ENCODE assay signal across 9 mouse cellular contexts in the genomic region with DNA sequence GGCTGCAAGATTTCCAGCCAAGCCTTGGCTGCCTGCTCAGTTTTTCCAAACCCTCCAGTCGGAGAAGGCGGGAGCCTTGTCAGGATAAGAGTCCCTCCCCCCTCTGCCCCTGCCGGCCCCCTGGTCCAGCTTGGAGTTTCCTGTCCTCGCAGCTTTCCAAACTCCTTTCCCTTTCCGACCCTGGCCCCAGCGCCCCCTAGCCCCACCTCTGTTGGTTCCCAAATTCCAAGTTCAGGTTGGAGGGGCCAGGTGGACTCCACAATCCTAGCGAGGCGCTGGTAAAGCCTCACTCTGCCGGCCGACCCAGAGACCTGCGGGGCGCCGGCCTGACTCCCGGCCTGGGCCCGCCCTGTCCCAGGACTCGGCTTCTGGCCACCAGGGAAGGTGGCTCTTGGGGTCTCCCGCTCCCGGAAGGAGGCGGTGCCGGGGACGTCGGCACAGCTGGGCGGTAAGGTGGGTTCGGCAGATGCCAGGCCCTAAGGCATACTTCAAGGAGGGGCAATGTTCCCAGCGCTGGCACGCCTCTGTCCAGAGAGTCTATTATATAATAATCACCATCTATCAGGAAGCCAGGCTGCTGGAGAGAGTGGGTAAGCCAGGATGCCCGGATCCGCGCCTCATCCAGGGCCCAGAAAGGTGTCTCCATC. TPM values are rescaled to one million over a fixed set of nuclear protein-coding genes. Genes with fewer than 3 reads are reported as not detected.
DNase-seq lines count a peak whose midpoint lies in the region; ATAC-seq and TF ChIP-seq lines count a peak whose summit lies in the region.
"Had no signal": no experiment of that assay in that cellular context is flagged by ENCODE, and none has a peak within 500 bp of the region (broad histone marks: within the 10 kb centered on the region; RNA-seq: fewer than 3 reads in every experiment).

No protein-coding gene starts in this region.

- H3K4me2 ChIP-seq in forebrain, embryonic 15.5 days (replicated peaks) = peak overlapping the region; percentile 98

- H3K27me3 ChIP-seq in MEL (ENCODE audit: control insufficient read depth in 1 of 2, insufficient read depth in 2 of 2, low read length in 2 of 2) = no peaks in the 10 kb centered on the region
- H3K27me3 ChIP-seq in forebrain, embryonic 15.5 days = no peaks in the 10 kb centered on the region

- TF ChIP-seq RAD21 in MEL (IDR thresholded peaks at IDR 0.05; ENCODE audit: low read depth, low read length) = no peak

- TF ChIP-seq EP300 in MEL (IDR thresholded peaks at IDR 0.05; ENCODE audit: low read depth in 1 of 2, low read length in 2 of 2) = no peak

- no peak for TF ChIP-seq POLR2A in MEL (IDR thresholded peaks at IDR 0.05; ENCODE audit: control insufficient read depth in 1 of 2, insufficient read depth in 1 of 2, low read depth in 1 of 2, low read length in 2 of 2, poor library complexity in 1 of 2)

- peaks cover 2 to 3% of the 10 kb centered on the region in 2 experiments; a peak in 1 of 4 replicates for H3K4me1 ChIP-seq in MEL (ENCODE audit: control insufficient read depth in 1 of 2, insufficient read depth in 2 of 2, low read length in 2 of 2)
- H3K4me1 ChIP-seq in brown adipose tissue, adult 24 weeks (ENCODE audit: control insufficient read depth, insufficient read depth, insufficient read length, low read length) = no peaks in the 10 kb centered on the region
- H3K4me1 ChIP-seq in forebrain, embryonic 15.5 days = peaks cover 41% of the 10 kb centered on the region

- H3K9ac ChIP-seq in MEL (ENCODE audit: control insufficient read depth, low read depth, low read length, poor library complexity, severe bottlenecking) = peak overlapping the region; percentile 72
- H3K9ac ChIP-seq in forebrain, embryonic 15.5 days (replicated peaks) = peak overlapping the region; percentile 87

- peaks cover 4% of the 10 kb centered on the region; the same call in 1 of the 2 replicates for H3K79me2 ChIP-seq in MEL (ENCODE audit: control insufficient read depth, insufficient read depth, low read length, poor library complexity)

- no peaks in the 10 kb centered on the region for H3K36me3 ChIP-seq in MEL (ENCODE audit: control insufficient read depth in 1 of 2, insufficient read depth in 2 of 2, low read length in 2 of 2)
- no peaks in the 10 kb centered on the region for H3K36me3 ChIP-seq in forebrain, embryonic 15.5 days

- H3K27ac ChIP-seq in MEL (ENCODE audit: control insufficient read depth, low read depth, low read length) = peak overlapping the region; percentile 28; the same call in 1 of the 2 replicates
- H3K27ac ChIP-seq in brown adipose tissue, adult 24 weeks (replicated peaks; ENCODE audit: low read depth, low read length) = peak overlapping the region; percentile 84
- H3K27ac ChIP-seq in forebrain, embryonic 15.5 days (replicated peaks) = peak overlapping the region; percentile 99

- 0% methylated on average over 29 of the region's 29 CpGs for WGBS in forebrain, embryonic 15.5 days

- H3K4me3 ChIP-seq in MEL (ENCODE audit: control insufficient read depth in 1 of 2, insufficient read depth in 1 of 2, low read depth in 2 of 2, low read length in 2 of 2) = peak overlapping the region; percentile 66 to 88
- H3K4me3 ChIP-seq in brown adipose tissue, adult 24 weeks (ENCODE audit: insufficient read depth, low read depth, low read length) = peak overlapping the region; percentile 68
- H3K4me3 ChIP-seq in forebrain, embryonic 15.5 days = peak overlapping the region; percentile 91

- ATAC-seq in forebrain, embryonic 15.5 days (replicated peaks) = peak; percentile 56
- no peak for ATAC-seq in monocyte, adult 5-6 weeks (replicated peaks; ENCODE audit: insufficient number of reproducible peaks, low FRiP score, low TSS enrichment, poor library complexity, severe bottlenecking)

- 0 out of 6 replicates have a peak, but pooled peaks of 2 of the 3 experiments have one; percentile 4 to 8 for TF ChIP-seq CTCF in MEL (IDR thresholded peaks at IDR 0.05 in 2 of 3, conservative IDR thresholded peaks at IDR 0.05 in 1 of 3; ENCODE audit: control insufficient read depth in 1 of 3, insufficient read depth in 1 of 3, low read depth in 2 of 3, low read length in 3 of 3, poor library complexity in 1 of 3, severe bottlenecking in 1 of 3)

- DNase-seq in MEL (ENCODE audit: low read depth, low spot score) = peak; percentile 62
- DNase-seq in heart, postnatal 4 days = peak; percentile 86
- DNase-seq in layer of hippocampus, postnatal 10 days (ENCODE audit: low spot score in 2 of 2) = peak; percentile 77 to 82
- DNase-seq in lung, postnatal 10 days = peak; percentile 95
- DNase-seq in right cerebral cortex, postnatal 25 days = peak; percentile 80

- no peaks in the 10 kb centered on the region for H3K9me3 ChIP-seq in MEL (replicated peaks; ENCODE audit: insufficient read depth, low read length)
- H3K9me3 ChIP-seq in forebrain, embryonic 15.5 days = no peaks in the 10 kb centered on the region

TF ChIP-seq in MEL, 35 proteins besides CTCF, POLR2A, EP300 and RAD21:
- TF ChIP-seq TCF12 (IDR thresholded peaks at IDR 0.05; ENCODE audit: low read depth, low read length) (no peak), SIN3A (IDR thresholded peaks at IDR 0.05; ENCODE audit: low read length) (peak; percentile 55), UBTF (IDR thresholded peaks at IDR 0.05; ENCODE audit: borderline replicate concordance, insufficient read depth, low read depth, low read length) (0 out of 2 replicates have a peak, but pooled peaks have one; percentile 17), HCFC1 (IDR thresholded peaks at IDR 0.05; ENCODE audit: low read depth, low read length) (peak; percentile 7; the same call in 1 of the 2 replicates)
TF ChIP-seq in MEL: peak in this region for 3.

RNA-seq across cellular contexts. Expression of gene Bcl9l, which starts 3.5 kb away (rescaled TPM):
- total RNA-seq in MEL (2012; rRNA removed) = 0.58 and 0.78 TPM in 2 replicates
- 1 to 10 TPM in 1 of 2 experiments, not detected in 1; 5.1 TPM for polyA plus RNA-seq in MEL (2012; ENCODE audit: insufficient read depth in 1 of 2, insufficient read length in 2 of 2, low read depth in 1 of 2, low replicate concordance in 2 of 2, missing spikeins in 1 of 2)
- 19.2 and 24.4 TPM in 2 replicates for polyA plus RNA-seq in brown adipose tissue, adult 24 weeks (2012; ENCODE audit: insufficient read depth, insufficient read length, missing spikeins)
- 13.6 and 14.4 TPM in 2 replicates for polyA plus RNA-seq in forebrain, embryonic 15.5 days (2015; fragmentation: Nextera tagmentation; extraction: Ambion mirVana)
- 10 to 100 TPM; 56.8 to 64.0 TPM for total RNA-seq in heart, postnatal 4 days (2021)
- 10 to 100 TPM; 91.2 to 97.7 TPM for total RNA-seq in layer of hippocampus, postnatal 10 days (2021)
- 2.8 to 14.1 TPM (median 2.8 TPM) in 3 replicates for total RNA-seq in monocyte, adult 5-6 weeks (2017)

RNA-seq across cellular contexts. Expression of gene Upk2, which starts 24.3 kb away (rescaled TPM):
- total RNA-seq in MEL (2012; rRNA removed) = not detected in 2 replicates
- not detected for polyA plus RNA-seq in MEL (2012; ENCODE audit: insufficient read depth in 1 of 2, insufficient read length in 2 of 2, low read depth in 1 of 2, low replicate concordance in 2 of 2, missing spikeins in 1 of 2)
- not detected in 2 replicates for polyA plus RNA-seq in brown adipose tissue, adult 24 weeks (2012; ENCODE audit: insufficient read depth, insufficient read length, missing spikeins)
- not detected in 2 replicates for polyA plus RNA-seq in forebrain, embryonic 15.5 days (2015; fragmentation: Nextera tagmentation; extraction: Ambion mirVana)
- not detected for total RNA-seq in heart, postnatal 4 days (2021)
- total RNA-seq in layer of hippocampus, postnatal 10 days (2021) = not detected
- not detected in 3 replicates for total RNA-seq in monocyte, adult 5-6 weeks (2017)

RNA-seq across cellular contexts. Expression of gene Foxr1, which starts 38.1 kb away (rescaled TPM):
- 0.08 TPM in 1 of 2 replicates, not detected in the other for total RNA-seq in MEL (2012; rRNA removed)
- polyA plus RNA-seq in MEL (2012; ENCODE audit: insufficient read depth in 1 of 2, insufficient read length in 2 of 2, low read depth in 1 of 2, low replicate concordance in 2 of 2, missing spikeins in 1 of 2) = under 1 TPM in 1 of 2 experiments, not detected in 1; 0.07 TPM
- polyA plus RNA-seq in brown adipose tissue, adult 24 weeks (2012; ENCODE audit: insufficient read depth, insufficient read length, missing spikeins) = not detected in 2 replicates
- polyA plus RNA-seq in forebrain, embryonic 15.5 days (2015; fragmentation: Nextera tagmentation; extraction: Ambion mirVana) = not detected in 2 replicates
- total RNA-seq in heart, postnatal 4 days (2021) = not detected
- not detected for total RNA-seq in layer of hippocampus, postnatal 10 days (2021)
- total RNA-seq in monocyte, adult 5-6 weeks (2017) = not detected in 3 replicates
- total RNA-seq: gastrocnemius, adult 8-10 months had no signal

Comparison
In these comparisons a context has a peak if more than half of its experiments do, and no peak if none do; other contexts are left out.
1. H3K27ac ChIP-seq: peak in every context shown above with its lines; median percentile 99 in forebrain, embryonic 15.5 days; 84 in brown adipose tissue, adult 24 weeks; 28 in MEL.